Comparison of ENCODE assay signal across 9 mouse cellular contexts in genomic region chr16:66585698-66586284, GRCm38 (mm10).
A peak's percentile ranks its signal among the peaks of the same experiment; 100 is the strongest.
DNase-seq lines count a peak whose midpoint lies in the region; ATAC-seq and TF ChIP-seq lines count a peak whose summit lies in the region.
"Had no signal": no experiment of that assay in that cellular context is flagged by ENCODE, and none has a peak within 500 bp of the region (broad histone marks: within the 10 kb centered on the region; RNA-seq: fewer than 3 reads in every experiment).

No protein-coding gene starts in this region.

- no peaks in the 10 kb centered on the region for H3K36me3 ChIP-seq in kidney, postnatal 0 days (ENCODE audit: insufficient read depth, low read length)
- no peaks in the 10 kb centered on the region for H3K36me3 ChIP-seq in hindbrain, embryonic 15.5 days
- H3K36me3 ChIP-seq in neural tube, embryonic 12.5 days: no peaks in the 10 kb centered on the region

- H3K4me3 ChIP-seq in kidney, postnatal 0 days (replicated peaks; ENCODE audit: low read depth, low read length): no peak overlapping the region
- H3K4me3 ChIP-seq in hindbrain, embryonic 15.5 days: peak overlapping the region; percentile 26
- no peak overlapping the region for H3K4me3 ChIP-seq in neural tube, embryonic 12.5 days

- 5% methylated on average over 12 of the region's 12 CpGs for WGBS in kidney, postnatal 0 days
- WGBS in hindbrain, embryonic 15.5 days: 3% methylated on average over 12 of the region's 12 CpGs
- WGBS in neural tube, embryonic 12.5 days: 6% methylated on average over 12 of the region's 12 CpGs

- 0 out of 2 replicates have a peak, but pooled peaks have one; percentile 8 for TF ChIP-seq CTCF in kidney, postnatal 0 days (IDR thresholded peaks at IDR 0.05; ENCODE audit: low read depth)

- peak overlapping the region; percentile 38 for H3K4me2 ChIP-seq in kidney, postnatal 0 days (ENCODE audit: low read length)
- peak overlapping the region; percentile 48 for H3K4me2 ChIP-seq in hindbrain, embryonic 15.5 days
- H3K4me2 ChIP-seq in neural tube, embryonic 12.5 days (replicated peaks): peak overlapping the region; percentile 55

- H3K9me3 ChIP-seq in kidney, postnatal 0 days (replicated peaks; ENCODE audit: low read length): no peaks in the 10 kb centered on the region
- no peaks in the 10 kb centered on the region for H3K9me3 ChIP-seq in hindbrain, embryonic 15.5 days
- H3K9me3 ChIP-seq in neural tube, embryonic 12.5 days: no peaks in the 10 kb centered on the region

- ATAC-seq in kidney, postnatal 0 days (replicated peaks; ENCODE audit: low FRiP score, low read depth): no peak; the same call in 1 of the 2 replicates
- no peak for ATAC-seq in hindbrain, embryonic 15.5 days (ENCODE audit: low FRiP score, low read depth)
- ATAC-seq in neural tube, embryonic 12.5 days (ENCODE audit: low FRiP score, low read depth): peak; percentile 53; the same call in 1 of the 2 replicates

- H3K4me1 ChIP-seq in kidney, postnatal 0 days (replicated peaks; ENCODE audit: insufficient read depth, low read length): no peaks in the 10 kb centered on the region
- peaks cover 9% of the 10 kb centered on the region; the same call in 1 of the 2 replicates for H3K4me1 ChIP-seq in hindbrain, embryonic 15.5 days (replicated peaks)
- no peaks in the 10 kb centered on the region; the same call in 1 of the 2 replicates for H3K4me1 ChIP-seq in neural tube, embryonic 12.5 days

- H3K9ac ChIP-seq in kidney, postnatal 0 days (ENCODE audit: low read depth, low read length): no peak overlapping the region
- H3K9ac ChIP-seq in hindbrain, embryonic 15.5 days: no peak overlapping the region
- H3K9ac ChIP-seq in neural tube, embryonic 12.5 days: no peak overlapping the region

- H3K27me3 ChIP-seq in kidney, postnatal 0 days (ENCODE audit: insufficient read depth, low read length): no peaks in the 10 kb centered on the region
- no peaks in the 10 kb centered on the region for H3K27me3 ChIP-seq in hindbrain, embryonic 15.5 days
- no peaks in the 10 kb centered on the region for H3K27me3 ChIP-seq in neural tube, embryonic 12.5 days (replicated peaks)

- H3K27ac ChIP-seq in kidney, postnatal 0 days: no peak overlapping the region
- no peak overlapping the region for H3K27ac ChIP-seq in hindbrain, embryonic 15.5 days (replicated peaks)
- H3K27ac ChIP-seq in neural tube, embryonic 12.5 days: no peak overlapping the region
- H3K27ac ChIP-seq: macrophage had no signal

- peak; percentile 39 for DNase-seq in kidney, postnatal 0 days (ENCODE audit: low spot score)
- DNase-seq in kidney, postnatal 14 days: no peak
- peak; percentile 45 for DNase-seq in embryo, embryonic 11 days
- no peak for DNase-seq in MN1 (ENCODE audit: low spot score)
- no peak for DNase-seq in thymus, postnatal 14 days
- DNase-seq in spleen, postnatal 14 days (ENCODE audit: low spot score in 2 of 2): no peak

Comparison
In these comparisons a context has a peak if more than half of its experiments do, and no peak if none do; other contexts are left out.
1. DNase-seq: peak in kidney, postnatal 0 days (single experiment) and embryo, embryonic 11 days (single experiment); none in kidney, postnatal 14 days (single experiment), MN1 (single experiment), thymus, postnatal 14 days (single experiment) and spleen, postnatal 14 days (0 of 2).
2. Peak in every context shown above with its lines, with median percentiles within 50 percentile points of each other: H3K4me2 ChIP-seq.